In genomic region chr11:20644872-20645271, GRCm38 (mm10) we compare ENCODE assay signal across 16 mouse cellular contexts.
DNase-seq lines count a peak whose midpoint lies in the region; ATAC-seq and TF ChIP-seq lines count a peak whose summit lies in the region.
"Had no signal": no experiment of that assay in that cellular context is flagged by ENCODE, and none has a peak within 500 bp of the region (broad histone marks: within the 10 kb centered on the region; RNA-seq: fewer than 3 reads in every experiment).

No protein-coding gene starts in this region.

- H3K9me3 ChIP-seq in forebrain, embryonic 10.5 days = no peaks in the 10 kb centered on the region
- no peaks in the 10 kb centered on the region for H3K9me3 ChIP-seq in forebrain, embryonic 11.5 days (ENCODE audit: control insufficient read depth, low read length)
- no peaks in the 10 kb centered on the region for H3K9me3 ChIP-seq in heart, embryonic 13.5 days
- H3K9me3 ChIP-seq in lung, postnatal 0 days (ENCODE audit: low read length) = no peaks in the 10 kb centered on the region
- H3K9me3 ChIP-seq: embryonic facial prominence, embryonic 12.5 days; neural tube, embryonic 12.5 days had no signal

- 47% methylated on average over 6 of the region's 6 CpGs for WGBS in forebrain, embryonic 10.5 days
- 37% methylated on average over 6 of the region's 6 CpGs for WGBS in forebrain, embryonic 11.5 days
- WGBS in heart, embryonic 13.5 days = 56% methylated on average over 6 of the region's 6 CpGs
- 41% methylated on average over 6 of the region's 6 CpGs for WGBS in lung, postnatal 0 days

- no peak for DNase-seq in forebrain, embryonic 10.5 days (ENCODE audit: extremely low spot score, low spot score)
- DNase-seq in forebrain, embryonic 11.5 days (ENCODE audit: low spot score) = no peak
- DNase-seq in heart, adult 9 months (ENCODE audit: low spot score in 2 of 2) = no peak
- DNase-seq in lung, postnatal 0 days (ENCODE audit: low spot score) = no peak
- no peak for DNase-seq in lung, postnatal 36 days
- DNase-seq: adrenal gland, adult 8-10 months; cerebellum, adult 18-20 months; cerebellum, postnatal 36 days; layer of hippocampus, postnatal 36 days; lung, adult 18-20 months had no signal

- peaks cover 13% of the 10 kb centered on the region for H3K36me3 ChIP-seq in forebrain, embryonic 10.5 days (replicated peaks)
- no peaks in the 10 kb centered on the region; the same call in 1 of the 2 replicates for H3K36me3 ChIP-seq in forebrain, embryonic 11.5 days (ENCODE audit: control insufficient read depth, insufficient read depth, low read length)
- peaks cover 21% of the 10 kb centered on the region for H3K36me3 ChIP-seq in heart, embryonic 13.5 days
- 0 out of 2 replicates have a peak, but pooled peaks cover 3% of the 10 kb centered on the region for H3K36me3 ChIP-seq in lung, postnatal 0 days (ENCODE audit: insufficient read depth, low read length)

- H3K4me1 ChIP-seq in forebrain, embryonic 10.5 days = peaks cover 99% of the 10 kb centered on the region
- peaks cover 33% of the 10 kb centered on the region for H3K4me1 ChIP-seq in forebrain, embryonic 11.5 days (replicated peaks; ENCODE audit: control insufficient read depth, insufficient read depth, low read length)
- peaks cover 74% of the 10 kb centered on the region for H3K4me1 ChIP-seq in heart, embryonic 13.5 days
- H3K4me1 ChIP-seq in lung, postnatal 0 days (ENCODE audit: insufficient read depth, low read depth, low read length) = peaks cover 33% of the 10 kb centered on the region
- H3K4me1 ChIP-seq in brown adipose tissue, adult 24 weeks (ENCODE audit: control insufficient read depth, insufficient read depth, insufficient read length, low read length) = peaks cover 22% of the 10 kb centered on the region

- H3K9ac ChIP-seq in forebrain, embryonic 11.5 days (ENCODE audit: low read length) = no peak overlapping the region
- H3K9ac ChIP-seq in heart, embryonic 13.5 days = 0 out of 2 replicates have a peak overlapping the region, but pooled peaks have one; percentile 3
- 0 out of 2 replicates have a peak overlapping the region, but pooled peaks have one; percentile 26 for H3K9ac ChIP-seq in lung, postnatal 0 days (replicated peaks; ENCODE audit: low read depth)
- H3K9ac ChIP-seq: embryonic facial prominence, embryonic 12.5 days; neural tube, embryonic 12.5 days had no signal

- no peak for ATAC-seq in forebrain, embryonic 11.5 days (replicated peaks; ENCODE audit: low FRiP score)
- no peak for ATAC-seq in heart, embryonic 13.5 days (ENCODE audit: extremely low read depth, insufficient number of reproducible peaks, low FRiP score, low TSS enrichment)
- no peak for ATAC-seq in lung, postnatal 0 days
- ATAC-seq: hindbrain, postnatal 0 days had no signal

- H3K4me2 ChIP-seq in forebrain, embryonic 11.5 days (ENCODE audit: low read depth, low read length, severe bottlenecking) = no peak overlapping the region
- no peak overlapping the region for H3K4me2 ChIP-seq in heart, embryonic 13.5 days
- H3K4me2 ChIP-seq in lung, postnatal 0 days (replicated peaks; ENCODE audit: low read depth, low read length) = no peak overlapping the region
- H3K4me2 ChIP-seq: embryonic facial prominence, embryonic 12.5 days; neural tube, embryonic 12.5 days had no signal

- TF ChIP-seq EP300 in lung, postnatal 0 days (IDR thresholded peaks at IDR 0.05) = no peak

- peak overlapping the region; percentile 26 for H3K27ac ChIP-seq in forebrain, embryonic 10.5 days
- H3K27ac ChIP-seq in forebrain, embryonic 11.5 days (ENCODE audit: low read depth, low read length) = no peak overlapping the region
- no peak overlapping the region for H3K27ac ChIP-seq in heart, embryonic 13.5 days (replicated peaks)
- no peak overlapping the region; the same call in 1 of the 2 replicates for H3K27ac ChIP-seq in lung, postnatal 0 days (ENCODE audit: low read length)
- H3K27ac ChIP-seq in brown adipose tissue, adult 24 weeks (replicated peaks; ENCODE audit: low read depth, low read length) = 0 out of 2 replicates have a peak overlapping the region, but pooled peaks have one; percentile 2
- H3K27ac ChIP-seq: embryonic facial prominence, embryonic 12.5 days; hindbrain, postnatal 0 days; neural tube, embryonic 12.5 days had no signal

- no peaks in the 10 kb centered on the region for H3K27me3 ChIP-seq in forebrain, embryonic 10.5 days (ENCODE audit: poor library complexity, severe bottlenecking)
- no peaks in the 10 kb centered on the region for H3K27me3 ChIP-seq in forebrain, embryonic 11.5 days (ENCODE audit: control insufficient read depth, insufficient read depth, low read length)
- no peaks in the 10 kb centered on the region for H3K27me3 ChIP-seq in heart, embryonic 13.5 days (replicated peaks)
- H3K27me3 ChIP-seq in lung, postnatal 0 days (replicated peaks; ENCODE audit: insufficient read depth, low read length) = no peaks in the 10 kb centered on the region
- H3K27me3 ChIP-seq: CH12.LX; embryonic facial prominence, embryonic 12.5 days; neural tube, embryonic 12.5 days had no signal

- no peak for TF ChIP-seq CTCF in lung, postnatal 0 days (IDR thresholded peaks at IDR 0.05)

- H3K4me3 ChIP-seq in forebrain, embryonic 10.5 days = no peak overlapping the region
- no peak overlapping the region for H3K4me3 ChIP-seq in forebrain, embryonic 11.5 days (ENCODE audit: low read depth, low read length)
- H3K4me3 ChIP-seq in heart, embryonic 13.5 days = no peak overlapping the region
- H3K4me3 ChIP-seq in lung, postnatal 0 days (ENCODE audit: low read depth, low read length) = no peak overlapping the region
- H3K4me3 ChIP-seq in brown adipose tissue, adult 24 weeks (ENCODE audit: insufficient read depth, low read depth, low read length) = no peak overlapping the region
- H3K4me3 ChIP-seq: embryonic facial prominence, embryonic 12.5 days; neural tube, embryonic 12.5 days had no signal

Comparison
In these comparisons a context has a peak if more than half of its experiments do, and no peak if none do; other contexts are left out.
1. H3K27ac ChIP-seq: peak in forebrain, embryonic 10.5 days (single experiment) and brown adipose tissue, adult 24 weeks (single experiment); none in forebrain, embryonic 11.5 days (single experiment), heart, embryonic 13.5 days (single experiment) and lung, postnatal 0 days (single experiment).